In the genomic region with DNA sequence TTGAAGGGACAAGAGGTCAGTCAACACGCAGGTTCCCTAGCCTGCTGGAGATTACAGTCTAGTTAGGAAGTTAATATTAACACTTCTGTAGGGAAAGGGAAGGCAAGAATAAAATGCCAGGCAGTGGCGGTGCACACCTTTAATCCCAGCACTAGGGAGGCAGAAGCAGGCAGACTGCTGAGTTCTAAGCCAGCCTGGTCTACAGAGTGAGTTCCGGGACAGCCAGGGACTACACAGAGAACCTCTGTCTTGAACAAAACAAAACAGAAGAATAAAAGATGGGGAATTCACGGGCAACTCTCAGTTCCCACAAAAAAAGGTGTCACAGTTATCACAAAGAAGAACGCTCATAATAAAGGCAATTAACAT, we compare ENCODE assay signal across 7 mouse cellular contexts. TPM values are rescaled to one million over a fixed set of nuclear protein-coding genes. Genes with fewer than 3 reads are reported as not detected.
DNase-seq lines count a peak whose midpoint lies in the region; ATAC-seq and TF ChIP-seq lines count a peak whose summit lies in the region.

No protein-coding gene starts in this region.

- H3K27me3 ChIP-seq in lung, embryonic 16.5 days (ENCODE audit: control insufficient read depth, insufficient read depth, low read depth, low read length) = no peaks in the 10 kb centered on the region
- no peaks in the 10 kb centered on the region for H3K27me3 ChIP-seq in embryonic facial prominence, embryonic 15.5 days
- no peaks in the 10 kb centered on the region for H3K27me3 ChIP-seq in limb, embryonic 11.5 days (ENCODE audit: control insufficient read depth, insufficient read depth, low read length)
- H3K27me3 ChIP-seq in small intestine, adult 2 months (ENCODE audit: control insufficient read depth, insufficient read depth, low read length) = no peaks in the 10 kb centered on the region

- peak overlapping the region; percentile 86 for H3K27ac ChIP-seq in lung, embryonic 16.5 days (ENCODE audit: low read length)
- peak overlapping the region; percentile 87 for H3K27ac ChIP-seq in embryonic facial prominence, embryonic 15.5 days (replicated peaks)
- H3K27ac ChIP-seq in limb, embryonic 11.5 days (replicated peaks; ENCODE audit: low read depth, low read length) = no peak overlapping the region
- H3K27ac ChIP-seq in small intestine, adult 2 months (ENCODE audit: insufficient read depth, low read depth, low read length) = peak overlapping the region; percentile 49

- H3K4me2 ChIP-seq in lung, embryonic 16.5 days (ENCODE audit: low read depth, low read length) = peak overlapping the region; percentile 63
- H3K4me2 ChIP-seq in embryonic facial prominence, embryonic 15.5 days (replicated peaks) = peak overlapping the region; percentile 71
- H3K4me2 ChIP-seq in limb, embryonic 11.5 days (ENCODE audit: low read depth, severe bottlenecking) = peak overlapping the region; percentile 66

- peak overlapping the region; percentile 72 for H3K4me3 ChIP-seq in lung, embryonic 16.5 days (ENCODE audit: low read length)
- H3K4me3 ChIP-seq in embryonic facial prominence, embryonic 15.5 days (replicated peaks) = peak overlapping the region; percentile 72
- peak overlapping the region; percentile 77 for H3K4me3 ChIP-seq in limb, embryonic 11.5 days (ENCODE audit: low read depth, low read length)
- H3K4me3 ChIP-seq in small intestine, adult 2 months (ENCODE audit: low read depth, low read length) = peak overlapping the region; percentile 97

- H3K36me3 ChIP-seq in lung, embryonic 16.5 days (ENCODE audit: control insufficient read depth, insufficient read depth, low read length) = peaks cover 2% of the 10 kb centered on the region
- H3K36me3 ChIP-seq in embryonic facial prominence, embryonic 15.5 days = peaks cover 7% of the 10 kb centered on the region; the same call in 1 of the 2 replicates
- no peaks in the 10 kb centered on the region for H3K36me3 ChIP-seq in limb, embryonic 11.5 days (ENCODE audit: control insufficient read depth, insufficient read depth, low read length)
- no peaks in the 10 kb centered on the region for H3K36me3 ChIP-seq in small intestine, adult 2 months (ENCODE audit: control insufficient read depth, insufficient read depth, low read length)

- no peak for TF ChIP-seq POLR2A in small intestine, adult 2 months (IDR thresholded peaks at IDR 0.05; ENCODE audit: low read depth, low read length)

- H3K4me1 ChIP-seq in lung, embryonic 16.5 days (replicated peaks; ENCODE audit: control insufficient read depth, insufficient read depth, low read length) = no peaks in the 10 kb centered on the region
- 0 out of 2 replicates have a peak, but pooled peaks cover 7% of the 10 kb centered on the region for H3K4me1 ChIP-seq in embryonic facial prominence, embryonic 15.5 days
- H3K4me1 ChIP-seq in limb, embryonic 11.5 days (ENCODE audit: control insufficient read depth, insufficient read depth, low read length) = no peaks in the 10 kb centered on the region
- H3K4me1 ChIP-seq in small intestine, adult 2 months (ENCODE audit: control insufficient read depth, insufficient read depth, insufficient read length, low read length) = no peaks in the 10 kb centered on the region

- 0 out of 2 replicates have a peak, but pooled peaks cover 3% of the 10 kb centered on the region for H3K9me3 ChIP-seq in lung, embryonic 16.5 days (ENCODE audit: control insufficient read depth, low read length)
- no peaks in the 10 kb centered on the region for H3K9me3 ChIP-seq in embryonic facial prominence, embryonic 15.5 days (replicated peaks)
- H3K9me3 ChIP-seq in limb, embryonic 11.5 days (ENCODE audit: control insufficient read depth, low read length) = no peaks in the 10 kb centered on the region

- WGBS in lung, embryonic 16.5 days = 27% methylated on average over 5 of the region's 5 CpGs
- 42% methylated on average over 5 of the region's 5 CpGs for WGBS in embryonic facial prominence, embryonic 15.5 days
- 45% methylated on average over 5 of the region's 5 CpGs for WGBS in limb, embryonic 11.5 days
- WGBS in small intestine, adult 2 months = 10% methylated on average over 5 of the region's 5 CpGs

- no peak for TF ChIP-seq CTCF in small intestine, adult 2 months (IDR thresholded peaks at IDR 0.05; ENCODE audit: extremely low read depth, insufficient read length, insufficient replicate concordance, low read depth, low read length)

- no peak for DNase-seq in lung, postnatal 14 days
- DNase-seq in limb, embryonic 11.5 days (ENCODE audit: low spot score) = no peak
- no peak for DNase-seq in embryo, embryonic 9.5 days (ENCODE audit: extremely low spot score)
- DNase-seq in c-Kit-positive CD71-positive TER-119-positive erythroid progenitor cells, embryonic 14.5 days (ENCODE audit: low spot score) = no peak

- peak overlapping the region; percentile 89 for H3K9ac ChIP-seq in lung, embryonic 16.5 days (ENCODE audit: low read length)
- peak overlapping the region; percentile 69; the same call in 1 of the 2 replicates for H3K9ac ChIP-seq in embryonic facial prominence, embryonic 15.5 days
- peak overlapping the region; percentile 81 for H3K9ac ChIP-seq in limb, embryonic 11.5 days (ENCODE audit: low read length)

- ATAC-seq in lung, embryonic 16.5 days (ENCODE audit: low read depth) = no peak
- ATAC-seq in embryonic facial prominence, embryonic 15.5 days (ENCODE audit: insufficient number of reproducible peaks, low FRiP score, low TSS enrichment, low read depth) = peak; percentile 36
- no peak for ATAC-seq in limb, embryonic 11.5 days (ENCODE audit: insufficient number of reproducible peaks, low FRiP score, low TSS enrichment, low read depth)

RNA-seq across cellular contexts. Expression of a gene that starts 0.4 kb away (rescaled TPM):
- polyA plus RNA-seq in lung, embryonic 16.5 days (2015; fragmentation: Nextera tagmentation; extraction: Ambion mirVana) = 50.6 and 55.0 TPM in 2 replicates
- polyA plus RNA-seq in embryonic facial prominence, embryonic 15.5 days (2015; fragmentation: Nextera tagmentation; extraction: Ambion mirVana) = 32.1 and 35.9 TPM in 2 replicates
- 52.5 and 54.1 TPM in 2 replicates for polyA plus RNA-seq in limb, embryonic 11.5 days (2014; fragmentation: Nextera tagmentation; extraction: Ambion mirVana)
- polyA plus RNA-seq in small intestine, adult 2 months (2012; rRNA removed) = 0.79 and 0.84 TPM in 2 replicates

Comparison
In these comparisons a context has a peak if more than half of its experiments do, and no peak if none do; other contexts are left out.
1. RNA of a gene that starts 0.4 kb away (polyA plus RNA-seq): 50.6 to 55.0 TPM in lung, embryonic 16.5 days, 52.5 to 54.1 TPM in limb, embryonic 11.5 days and 32.1 to 35.9 TPM in embryonic facial prominence, embryonic 15.5 days; 0.79 to 0.84 TPM in small intestine, adult 2 months; every median in the first group is over 10 times any median in the second.
2. Peak in every context shown above with its lines, with median percentiles within 50 percentile points of each other: H3K4me2 ChIP-seq, H3K4me3 ChIP-seq and H3K9ac ChIP-seq.